Mouse (Mus musculus) CH12.LX (cell line): ENCODE measurements around the gene Dph1. TPM values are rescaled to one million over a fixed set of nuclear protein-coding genes. Genes with fewer than 3 reads are reported as not detected.
"Not testable (repeated sequence)": the region's sequence is repeated elsewhere in the genome, so short reads cannot be mapped to it uniquely, and the experiment has no call there.

Experiments
- DNase-seq: peaks from one replicate; pipeline ENCODE4 v3.0.0-alpha.2; 2013; ENCODE audit errors: extremely low read depth
- H3K27ac ChIP-seq: 2 replicates; pipeline ENCODE4 v1.5.1; 2012; ENCODE audit warnings: low read depth, mild to moderate bottlenecking, control low read depth, moderate library complexity; ENCODE audit not compliant: insufficient read depth
- H3K27me3 ChIP-seq: replicated peaks from 2 replicates; pipeline ENCODE3; 2012; ENCODE audit warnings: inconsistent platforms
- H3K36me3 ChIP-seq, 2 experiments: replicated peaks in 1 of 2; 2 replicates each; pipeline versions ENCODE3 to v1.6.1; 2012; ENCODE audit warnings: inconsistent platforms in 1 of 2, low read length in 1 of 2, mild to moderate bottlenecking in 1 of 2, mixed read lengths in 1 of 2, moderate library complexity in 1 of 2; ENCODE audit not compliant: control insufficient read depth in 1 of 2, insufficient read depth in 1 of 2
- H3K4me1 ChIP-seq, 2 experiments: 2 replicates each; pipeline ENCODE4 v1.6.1; 2012; ENCODE audit warnings: inconsistent platforms in 1 of 2, moderate library complexity in 1 of 2; ENCODE audit not compliant: insufficient read depth in 2 of 2, control insufficient read depth in 1 of 2
- H3K4me2 ChIP-seq: 2 replicates; pipeline ENCODE4 v1.6.1; 2012; ENCODE audit warnings: low read depth, mild to moderate bottlenecking, control low read depth; ENCODE audit not compliant: poor library complexity, insufficient read depth, severe bottlenecking
- H3K4me3 ChIP-seq, 3 experiments: fragments of 150-350 bp in 1 of 3; sonication (generic) in 1 of 3; replicated peaks in 1 of 3; 2 replicates each; pipeline versions ENCODE3 to v1.5.1; 2011 to 2012; ENCODE audit warnings: low read depth in 2 of 3, low read length in 2 of 3, mild to moderate bottlenecking in 2 of 3, moderate library complexity in 2 of 3, control low read depth in 1 of 3, improper control_type of control experiment in 1 of 3, inconsistent platforms in 1 of 3, mixed read lengths in 1 of 3; ENCODE audit not compliant: poor library complexity in 1 of 3
- H3K79me2 ChIP-seq: replicated peaks from 2 replicates; pipeline ENCODE4 v1.6.1; 2012; ENCODE audit warnings: mild to moderate bottlenecking, moderate library complexity; ENCODE audit not compliant: control insufficient read depth, poor library complexity, insufficient read depth, severe bottlenecking; ENCODE audit errors: extremely low read depth
- H3K9ac ChIP-seq: 2 replicates; pipeline ENCODE4 v1.6.1; 2012; ENCODE audit warnings: low read depth, mild to moderate bottlenecking, control low read depth, moderate library complexity; ENCODE audit not compliant: insufficient read depth
- H3K9me3 ChIP-seq: replicated peaks from 2 replicates; pipeline ENCODE3; 2012; ENCODE audit warnings: low read length, inconsistent platforms, mixed read lengths
- ELF1 ChIP-seq: IDR thresholded peaks from 2 replicates; pipeline ENCODE4 v1.6.1; 2014; ENCODE audit warnings: low read depth, mild to moderate bottlenecking, inconsistent platforms, low read length, improper control_type of control experiment
- GABPA ChIP-seq: IDR thresholded peaks from 2 replicates; pipeline ENCODE4 v1.6.1; 2012; ENCODE audit warnings: low read depth, low read length, improper control_type of control experiment, inconsistent platforms; ENCODE audit not compliant: insufficient replicate concordance
- HCFC1 ChIP-seq: IDR thresholded peaks from 2 replicates; pipeline ENCODE4 v1.6.1; 2012; ENCODE audit warnings: low read depth, mild to moderate bottlenecking, inconsistent platforms, low read length, improper control_type of control experiment
- MAX ChIP-seq: IDR thresholded peaks from 2 replicates; pipeline ENCODE4 v1.6.1; 2011; ENCODE audit warnings: low read length, improper control_type of control experiment
- MAZ ChIP-seq: IDR thresholded peaks from 2 replicates; pipeline ENCODE4 v1.6.1; 2012; ENCODE audit warnings: low read depth, mild to moderate bottlenecking, inconsistent platforms, low read length, improper control_type of control experiment, moderate library complexity
- MXI1 ChIP-seq: IDR thresholded peaks from 2 replicates; pipeline ENCODE4 v1.6.1; 2011; ENCODE audit warnings: mild to moderate bottlenecking, low read depth, low read length, improper control_type of control experiment
- NELFE ChIP-seq: IDR thresholded peaks from 2 replicates; pipeline ENCODE4 v1.6.1; 2011; ENCODE audit warnings: low read depth, low read length, improper control_type of control experiment
- RCOR1 ChIP-seq: conservative IDR thresholded peaks from 2 replicates; pipeline ENCODE4 v1.6.1; 2012; ENCODE audit warnings: low read depth, mild to moderate bottlenecking, inconsistent platforms, low read length, improper control_type of control experiment
- TBP ChIP-seq: conservative IDR thresholded peaks from 2 replicates; pipeline ENCODE4 v1.6.1; 2011; ENCODE audit warnings: low read depth, low read length, improper control_type of control experiment
- USF1 ChIP-seq: IDR thresholded peaks from 2 replicates; pipeline ENCODE4 v1.6.1; 2014; ENCODE audit warnings: low read depth, mild to moderate bottlenecking, inconsistent platforms, low read length, improper control_type of control experiment
- ZNF384 ChIP-seq: IDR thresholded peaks from 2 replicates; pipeline ENCODE4 v1.6.1; 2012; ENCODE audit warnings: low read depth, low read length, improper control_type of control experiment, inconsistent platforms
- dilution Hi-C: fragments of 300-500 bp; cut with MboI; formaldehyde crosslinking; loops from 2 replicates; pipeline ENCODE4 v1.14.3; 2020; ENCODE audit warnings: low sequenced_read_pairs; ENCODE audit not compliant: extremely low pct_unique_long_range_greater_than_20kb, extremely low pct_ligation_motif_present
- in situ Hi-C: fragments of 300-500 bp; cut with MboI; formaldehyde crosslinking; loops from 3 replicates; pipeline ENCODE4 v1.14.3; 2019; ENCODE audit warnings: low sequenced_read_pairs, low pct_ligation_motif_present, low pct_unique_long_range_greater_than_20kb, mixed read lengths
- polyA plus RNA-seq: library from polyadenylated mRNA; unstranded; fragments of >175 nt; gene quantifications from 2 replicates; pipeline ENCODE4 v1.2.1, GENCODE M21; 2012; ENCODE audit warnings: low read depth; ENCODE audit not compliant: insufficient read length
- total RNA-seq, 2 experiments: library from RNA; depleted of rRNA; stranded (reverse); fragments of 300-350 nt in 1 of 2; fragments of >200 nt in 1 of 2; gene quantifications; 2 replicates each; pipeline ENCODE4 v1.2.3; 2012 to 2014

Dph1 gene
- total and polyA plus RNA-seq, 3 experiments, result 47.7 to 57.0 (median 54.7) TPM

DNA sequence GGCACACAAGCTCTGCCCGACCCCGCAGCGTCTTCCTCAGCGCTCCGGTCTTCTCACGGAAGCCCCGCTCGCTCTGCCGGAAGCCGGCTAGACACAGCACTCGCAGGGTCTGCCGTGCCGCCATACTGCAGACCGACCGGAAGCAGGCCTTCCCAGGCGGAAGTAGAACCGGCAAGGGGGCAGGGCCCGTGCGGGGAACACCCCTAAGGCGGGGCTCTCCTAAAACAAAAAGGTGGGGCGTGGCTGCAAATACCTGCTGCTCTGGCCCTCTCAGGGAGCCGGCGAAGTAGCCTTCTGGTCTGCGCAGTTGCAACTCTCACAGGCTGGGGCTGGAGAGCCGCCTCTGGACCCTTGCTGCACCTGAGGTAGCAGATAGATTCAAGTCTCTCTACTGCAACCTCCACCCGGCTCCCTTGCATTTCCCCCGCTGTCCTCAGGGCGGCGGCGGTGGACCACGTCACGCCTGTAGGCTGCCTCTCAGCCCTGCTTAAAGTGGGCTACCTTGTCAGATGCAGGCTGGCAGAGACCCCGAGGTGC lies 12.3 kb downstream of the Dph1 start, which contains the start of gene Ovca2 (continued):
- TF ChIP-seq ELF1 (peak; percentile 92), NELFE (peak; percentile 90), ZNF384 (no peak), RCOR1 (no peak), GABPA (no peak)
- TF ChIP-seq, all 38 proteins: peak for 16

DNA sequence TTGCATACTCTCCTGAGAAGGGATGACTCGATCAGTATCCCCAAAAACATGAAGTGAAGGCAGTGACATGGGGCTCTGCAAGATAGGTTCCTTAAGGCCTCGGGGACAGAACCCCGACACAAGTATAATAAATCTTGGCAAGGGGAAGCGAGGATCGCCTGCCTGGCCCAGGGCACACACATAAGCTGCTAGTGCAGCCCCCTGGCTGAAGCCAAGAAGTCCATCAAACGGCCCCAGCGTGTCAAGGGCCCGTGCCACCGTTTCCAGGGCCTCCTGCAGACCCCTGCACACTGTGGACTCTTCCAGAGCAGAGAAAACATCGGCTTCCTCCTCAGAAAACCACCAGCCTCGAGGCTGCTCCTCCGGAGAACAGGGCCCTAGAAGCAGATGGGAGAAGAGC lies 13.0 kb downstream of the Dph1 start:
- DNase-seq, result no peak
- no peaks in the 10 kb centered on the region for H3K9me3 ChIP-seq
- peaks cover 10% of the 10 kb centered on the region for H3K27me3 ChIP-seq
- H3K4me3 ChIP-seq, result peak overlapping the region; percentile 68 to 92 (median 74)
- no peak overlapping the region for H3K27ac ChIP-seq
- peak overlapping the region; percentile 86 for H3K9ac ChIP-seq
- H3K79me2 ChIP-seq, result peaks cover 9% of the 10 kb centered on the region
- H3K4me1 ChIP-seq, result peaks cover 9 to 25% of the 10 kb centered on the region in 2 experiments; a peak in 3 of 4 replicates
- peak overlapping the region; percentile 89 for H3K4me2 ChIP-seq
- TF ChIP-seq MAZ (no peak), HCFC1 (no peak), MXI1 (no peak), USF1 (no peak), TBP (no peak)
- TF ChIP-seq, all 38 proteins: peak for 0
- dilution Hi-C loops, result no loop called here
- in situ Hi-C loops, result no loop called here
- H3K36me3 ChIP-seq, result peaks cover 48 to 69% of the 10 kb centered on the region in 2 experiments

DNA sequence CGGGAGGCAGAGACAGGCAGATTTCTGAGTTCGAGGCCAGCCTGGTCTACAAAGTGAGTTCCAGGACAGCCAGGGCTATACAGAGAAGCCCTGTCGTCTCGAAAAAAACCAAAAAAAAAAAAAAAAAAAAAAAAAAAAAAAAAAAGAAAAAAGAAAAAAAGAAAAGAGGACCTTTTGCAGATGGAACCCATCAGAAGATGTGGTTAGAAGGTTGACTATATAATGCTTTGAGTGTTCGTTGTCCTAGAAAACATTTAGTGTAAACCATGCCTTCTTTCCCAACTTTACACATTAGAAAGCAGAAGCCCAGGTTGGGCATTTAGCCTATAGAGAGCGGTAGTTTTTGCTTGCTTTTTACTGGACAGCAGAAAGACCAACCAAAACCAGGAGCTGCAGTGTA lies 16.5 kb downstream of the Dph1 start:
- dilution Hi-C loops, H3K27ac ChIP-seq, H3K79me2 ChIP-seq, H3K9me3 ChIP-seq, H3K4me2 ChIP-seq, H3K9ac ChIP-seq, H3K4me3 ChIP-seq, DNase-seq: not testable (repeated sequence)
- in situ Hi-C loops, result loop anchor here (25.0 kb wide), 1 partner anchor 537 kb away; the partner anchor contains the start of gene Cluh
- TF ChIP-seq ZNF384, result peak; percentile 64; the same call in 1 of the 2 replicates
- H3K4me1 ChIP-seq, result peaks cover 19 to 53% of the 10 kb centered on the region in 2 experiments
- peaks cover 16 to 34% of the 10 kb centered on the region in 2 experiments for H3K36me3 ChIP-seq
- peaks cover 35% of the 10 kb centered on the region for H3K27me3 ChIP-seq

DNA sequence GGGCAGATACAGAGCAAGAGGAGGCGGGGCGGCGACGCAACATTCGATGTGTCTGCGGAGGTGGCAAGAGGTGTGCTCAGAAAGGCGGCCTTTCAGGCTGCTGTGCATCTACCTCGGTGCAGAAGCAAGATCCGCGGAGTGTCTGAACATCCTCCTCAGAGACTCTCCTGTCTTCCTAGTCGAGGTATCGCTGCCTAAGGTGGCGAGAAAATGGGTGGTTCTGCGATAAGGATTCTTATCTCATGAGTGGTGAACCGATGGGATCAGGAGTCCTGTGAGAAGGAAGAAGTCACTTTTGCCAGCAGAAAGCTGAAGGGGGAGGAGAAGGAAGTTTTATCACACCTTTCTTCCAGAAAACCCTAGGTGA lies 17.3 kb downstream of the Dph1 start:
- Histone ChIP-seq H3K27me3 (peaks cover 35% of the 10 kb centered on the region), H3K4me1 (peaks cover 19 to 56% of the 10 kb centered on the region in 2 experiments)
- TF ChIP-seq NELFE (no peak), MAX (0 out of 2 replicates have a peak, but pooled peaks have one; percentile 25)

More for the DNA sequence above, 17.3 kb downstream of the Dph1 start:
- Histone ChIP-seq H3K27ac (no peak overlapping the region), H3K4me2 (peak overlapping the region; percentile 86), H3K79me2 (peaks cover 9% of the 10 kb centered on the region), H3K4me3 (peak overlapping the region; percentile 50 to 68 (median 53)), H3K36me3 (peaks cover 14 to 28% of the 10 kb centered on the region in 2 experiments), H3K9ac (peak overlapping the region; percentile 6; the same call in 1 of the 2 replicates), H3K9me3 (no peaks in the 10 kb centered on the region)
- no peak for DNase-seq
- dilution Hi-C loops (no loop called here), in situ Hi-C loops (loop anchor here (25.0 kb wide), 1 partner anchor 536 kb away; the partner anchor contains the start of gene Cluh)
